Mouse (Mus musculus) cerebellum, adult 9-10 months (tissue): ENCODE results near the gene Znrf2.

Source experiments
- DNase-seq: peaks from one replicate; pipeline ENCODE4 v3.0.0; 2022

Gene Znrf2

GRCm38 (mm10) chr6:54816388-54817065 is at the start of gene Znrf2:
TSS of gene Znrf2 (plus strand) at chr6:54816916.
- DNase-seq = peak; percentile 93

DNA sequence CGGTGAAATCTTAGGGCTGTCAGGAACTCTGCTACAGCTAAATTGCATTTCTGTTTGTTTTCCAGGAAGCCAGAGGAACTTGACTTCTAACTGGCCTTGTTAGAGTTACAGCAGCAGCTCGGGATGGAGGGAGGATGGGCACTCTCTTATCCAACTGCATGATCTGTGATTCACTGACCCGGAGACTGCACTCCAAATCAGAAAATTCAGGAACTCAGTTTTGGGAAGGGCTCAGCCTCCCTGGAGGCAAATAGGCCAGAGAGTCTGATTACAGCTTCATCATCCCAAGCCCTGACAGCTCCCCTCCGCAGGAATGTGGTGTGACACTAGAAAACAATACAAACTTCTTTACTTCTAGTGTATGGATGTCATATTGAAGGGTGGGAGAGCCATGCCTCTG is 49.0 kb upstream of the Znrf2 start:
- no peak for DNase-seq

DNA sequence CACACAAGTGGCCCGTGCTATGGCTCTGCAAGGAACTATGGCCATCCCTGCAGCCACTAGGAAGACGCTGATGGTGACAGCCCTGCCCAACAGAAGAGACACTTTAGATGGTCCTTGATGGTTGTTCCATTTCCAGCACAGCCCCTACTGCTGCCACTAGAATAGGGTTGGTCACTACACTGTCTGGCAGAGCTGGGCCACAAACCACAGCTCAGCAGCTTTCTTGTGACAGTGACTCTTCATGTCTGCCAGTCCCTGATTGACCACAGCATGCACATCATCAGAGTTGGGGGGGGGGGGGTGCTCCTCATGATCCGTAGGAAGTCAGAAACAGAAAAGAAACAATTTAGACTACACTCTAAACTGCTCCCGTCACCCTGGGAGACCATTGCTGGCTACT is 46.0 kb upstream of the Znrf2 start:
- DNase-seq = no peak

DNA sequence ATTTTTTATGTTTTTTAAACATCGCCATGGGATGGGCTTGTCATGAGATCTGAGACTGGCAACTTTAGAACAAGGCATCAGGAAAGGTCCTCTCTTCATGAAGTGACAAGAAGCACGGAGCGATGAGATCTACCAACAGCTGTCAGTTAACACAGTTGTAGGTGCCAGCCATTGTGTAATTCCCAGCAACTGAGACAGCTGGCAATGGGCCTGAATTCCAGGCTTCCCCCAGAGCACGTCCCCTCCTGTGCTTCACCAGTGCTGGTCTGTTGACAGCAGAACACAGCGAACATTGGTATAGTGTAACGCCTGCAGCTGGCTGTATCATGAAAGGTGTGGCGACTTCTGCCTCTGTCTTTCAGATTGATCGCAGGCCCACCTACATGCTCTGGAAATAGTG is 45.5 kb upstream of the Znrf2 start:
- no peak for DNase-seq

GRCm38 (mm10) chr6:54772078-54772477 is 44.6 kb upstream of the Znrf2 start:
- DNase-seq = no peak

DNA sequence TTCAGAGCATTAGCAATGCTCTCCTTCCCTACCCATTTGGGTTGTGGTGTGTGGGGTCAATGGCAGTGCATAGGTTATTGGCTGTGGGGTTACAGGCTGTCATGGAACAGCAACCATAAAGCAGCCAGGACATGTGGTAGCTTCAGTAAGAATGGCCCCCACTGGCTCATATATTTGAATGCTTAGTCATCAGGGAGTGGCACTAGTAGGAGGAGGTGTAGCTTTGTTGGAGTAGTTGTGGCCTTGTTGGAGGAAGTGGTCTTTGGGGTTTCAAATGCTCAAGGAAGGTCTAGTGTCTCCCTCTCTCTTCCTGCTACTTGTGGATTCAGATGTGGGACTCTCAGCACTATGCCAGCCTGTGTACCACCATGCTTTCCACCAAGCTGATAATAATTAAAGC is 41.0 kb upstream of the Znrf2 start:
- no peak for DNase-seq

DNA sequence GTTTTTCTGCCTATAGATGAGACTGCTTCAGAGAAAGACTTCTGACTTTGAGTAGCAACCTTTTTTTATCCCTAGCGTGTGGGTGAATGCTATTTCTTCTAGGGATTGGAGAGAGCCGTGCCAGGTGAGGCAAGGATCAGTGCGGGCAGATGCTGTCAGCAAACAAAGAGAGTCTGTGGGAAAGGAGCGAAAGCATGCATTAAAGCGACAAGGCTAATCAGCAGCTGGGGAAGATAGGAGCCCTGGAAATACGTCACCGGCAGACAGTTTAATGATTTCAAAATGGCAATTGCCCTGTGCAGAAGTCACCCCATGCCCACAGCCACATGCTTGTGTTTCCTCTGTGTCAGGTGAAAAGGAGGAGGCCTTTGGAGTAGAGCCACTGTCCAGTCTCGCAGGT is 39.1 kb upstream of the Znrf2 start:
- no peak for DNase-seq

- DNase-seq = no peak
These were observed 36.7 kb upstream of the Znrf2 start for GRCm38 (mm10) chr6:54779968-54780367.

GRCm38 (mm10) chr6:54780569-54781304 is 36.0 kb upstream of the Znrf2 start:
- DNase-seq = no peak

- DNase-seq = no peak
These were observed 34.8 kb upstream of the Znrf2 start for GRCm38 (mm10) chr6:54781881-54782280.

DNA sequence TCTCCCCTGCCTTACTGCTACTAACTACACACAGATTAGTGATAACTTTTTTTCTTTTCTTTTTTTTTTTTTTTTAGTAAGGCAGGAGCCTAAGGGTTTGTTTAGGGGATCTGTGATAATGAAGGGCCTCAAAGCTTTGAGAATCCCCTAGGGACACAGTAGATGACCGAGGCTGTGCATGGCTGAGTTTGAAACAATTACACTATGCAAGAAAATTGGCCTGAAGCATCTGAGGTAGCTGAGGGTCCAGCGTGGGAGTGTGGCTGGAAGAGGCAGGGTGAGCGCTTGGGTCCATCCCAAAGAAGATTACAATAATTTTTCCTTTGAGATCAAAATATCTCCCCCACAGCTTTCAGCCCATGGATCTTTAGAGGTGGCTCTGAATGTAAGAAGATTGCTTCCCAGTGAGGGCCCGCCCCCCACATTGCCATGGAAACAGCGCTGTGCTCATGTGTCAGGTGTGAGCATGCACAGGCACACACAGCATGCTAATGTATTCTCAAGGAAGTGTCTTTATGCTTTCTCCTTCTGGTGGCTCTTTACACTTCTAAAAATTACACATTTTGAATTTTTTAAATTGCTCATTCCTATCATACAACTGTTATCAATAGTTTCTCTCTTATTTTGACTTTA is 31.5 kb upstream of the Znrf2 start:
- no peak for DNase-seq

- no peak for DNase-seq
These were observed 29.9 kb upstream of the Znrf2 start for GRCm38 (mm10) chr6:54786766-54787165.

GRCm38 (mm10) chr6:54788493-54788892 is 28.2 kb upstream of the Znrf2 start:
- DNase-seq = no peak

- DNase-seq = no peak
These were observed 27.6 kb upstream of the Znrf2 start for GRCm38 (mm10) chr6:54789139-54789538.

DNA sequence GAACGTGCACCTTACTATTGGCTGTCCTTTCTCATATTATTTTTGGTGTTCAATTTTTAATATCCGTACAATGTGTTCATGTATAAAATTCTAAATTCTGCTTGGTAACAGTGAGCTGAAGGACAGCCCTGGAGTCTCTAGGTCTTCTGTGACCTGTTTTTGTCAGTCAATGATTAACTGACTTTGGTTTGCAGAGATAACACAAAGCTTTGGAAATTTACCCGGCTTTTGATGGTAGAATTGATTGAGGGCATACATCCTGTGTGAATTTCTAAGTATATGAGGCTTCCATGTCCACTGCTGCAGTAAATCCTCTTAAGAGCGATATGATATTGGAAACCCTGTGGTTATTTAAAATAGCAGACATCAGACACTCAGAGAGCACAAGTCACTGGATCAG is 26.6 kb upstream of the Znrf2 start:
- no peak for DNase-seq

- no peak for DNase-seq
These were observed 22.9 kb upstream of the Znrf2 start for GRCm38 (mm10) chr6:54793853-54794252.

DNA sequence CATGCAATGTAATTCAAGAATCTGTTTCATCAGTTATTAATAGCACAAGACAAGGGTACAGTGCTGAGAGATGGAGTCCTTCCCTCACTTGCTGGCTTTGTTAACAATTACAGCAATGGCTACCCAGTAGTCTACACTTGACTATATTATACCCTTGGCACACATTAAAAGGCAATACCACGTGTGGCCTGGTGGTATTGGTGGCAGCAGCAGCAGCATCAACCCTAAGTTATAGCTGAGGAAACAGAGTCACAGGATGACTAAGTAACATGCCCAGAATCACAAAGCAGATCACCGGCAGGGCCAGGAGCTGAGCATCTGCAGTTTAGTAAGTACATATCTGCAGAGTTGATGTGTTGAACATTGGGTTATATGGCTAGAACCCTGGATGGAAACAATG is 22.3 kb upstream of the Znrf2 start:
- DNase-seq = no peak

DNA sequence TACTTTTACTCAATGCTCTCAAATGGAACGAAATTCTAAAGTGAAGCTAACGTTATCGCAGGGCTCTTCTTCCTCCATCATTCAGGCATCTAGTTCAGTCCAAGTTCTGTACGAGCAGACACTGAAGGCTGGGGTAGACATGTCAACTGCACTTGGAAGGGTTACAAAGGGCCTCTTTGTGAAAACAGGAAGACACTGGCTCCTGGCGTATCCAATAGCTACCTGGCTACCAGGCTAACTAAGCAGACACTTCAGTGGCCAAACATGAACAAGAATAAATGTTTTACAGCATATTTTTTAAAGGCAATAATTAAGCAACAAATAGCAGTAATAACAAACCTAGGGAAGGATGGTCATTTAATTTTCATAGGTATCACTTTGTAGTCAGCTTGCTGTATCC is 21.7 kb upstream of the Znrf2 start:
- no peak for DNase-seq

GRCm38 (mm10) chr6:54795971-54796370 is 20.7 kb upstream of the Znrf2 start:
- no peak for DNase-seq

- DNase-seq = peak; percentile 84
These were observed 14.4 kb upstream of the Znrf2 start for GRCm38 (mm10) chr6:54802348-54802747.

DNA sequence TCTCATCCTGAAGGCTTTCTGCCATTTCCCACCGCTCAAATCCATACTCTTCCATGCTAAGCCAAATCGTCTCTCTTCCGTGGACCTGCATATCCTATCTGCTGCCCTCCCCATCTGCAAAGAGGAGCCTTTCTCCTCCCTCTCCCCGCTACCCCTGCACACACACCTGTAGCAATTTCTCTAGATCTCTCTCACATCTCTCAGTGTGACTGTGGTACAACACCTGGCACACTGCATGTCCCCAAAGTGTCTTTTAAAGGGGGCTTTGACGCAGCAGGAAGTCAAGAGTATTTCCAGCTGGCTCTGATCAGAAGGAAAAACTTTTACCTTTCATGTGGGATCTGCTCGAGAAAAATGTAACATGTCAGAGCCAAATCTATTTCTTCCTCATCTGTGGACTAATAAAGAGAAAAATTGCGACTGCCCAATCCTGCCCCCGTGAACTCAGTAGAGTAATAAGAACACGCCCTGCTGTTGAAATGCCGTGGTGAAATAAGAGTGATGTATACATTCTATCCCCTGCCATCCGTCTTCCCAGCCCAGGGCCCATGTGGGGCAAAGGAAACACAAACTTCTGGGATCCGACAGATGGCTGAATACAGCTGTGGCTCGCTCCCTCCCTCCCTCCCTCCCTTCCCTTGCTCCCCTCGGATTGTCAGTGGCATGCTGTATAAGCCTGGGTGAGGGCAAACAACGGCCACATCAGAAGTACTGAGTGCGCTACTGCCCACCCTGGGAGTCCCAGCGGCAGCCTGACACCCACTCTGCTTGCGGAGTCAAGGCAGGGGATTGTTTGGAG is 12.5 kb upstream of the Znrf2 start:
- DNase-seq = no peak

GRCm38 (mm10) chr6:54805779-54806178 is 10.9 kb upstream of the Znrf2 start:
- no peak for DNase-seq

GRCm38 (mm10) chr6:54809531-54810313 is 7.0 kb upstream of the Znrf2 start:
- DNase-seq = peak; percentile 77
